Mouse (Mus musculus) stomach, postnatal 0 days (tissue): ENCODE measurements around the gene Fchsd2.

Source experiments
- CTCF ChIP-seq: IDR thresholded peaks from 2 replicates; pipeline ENCODE4 v1.5.1; 2016; ENCODE audit warnings: antibody characterized with exemption, low read depth, mild to moderate bottlenecking, moderate library complexity
- EP300 ChIP-seq: optimal IDR thresholded peaks from 2 replicates; pipeline ENCODE3; 2016; ENCODE audit warnings: antibody characterized with exemption

DNA sequence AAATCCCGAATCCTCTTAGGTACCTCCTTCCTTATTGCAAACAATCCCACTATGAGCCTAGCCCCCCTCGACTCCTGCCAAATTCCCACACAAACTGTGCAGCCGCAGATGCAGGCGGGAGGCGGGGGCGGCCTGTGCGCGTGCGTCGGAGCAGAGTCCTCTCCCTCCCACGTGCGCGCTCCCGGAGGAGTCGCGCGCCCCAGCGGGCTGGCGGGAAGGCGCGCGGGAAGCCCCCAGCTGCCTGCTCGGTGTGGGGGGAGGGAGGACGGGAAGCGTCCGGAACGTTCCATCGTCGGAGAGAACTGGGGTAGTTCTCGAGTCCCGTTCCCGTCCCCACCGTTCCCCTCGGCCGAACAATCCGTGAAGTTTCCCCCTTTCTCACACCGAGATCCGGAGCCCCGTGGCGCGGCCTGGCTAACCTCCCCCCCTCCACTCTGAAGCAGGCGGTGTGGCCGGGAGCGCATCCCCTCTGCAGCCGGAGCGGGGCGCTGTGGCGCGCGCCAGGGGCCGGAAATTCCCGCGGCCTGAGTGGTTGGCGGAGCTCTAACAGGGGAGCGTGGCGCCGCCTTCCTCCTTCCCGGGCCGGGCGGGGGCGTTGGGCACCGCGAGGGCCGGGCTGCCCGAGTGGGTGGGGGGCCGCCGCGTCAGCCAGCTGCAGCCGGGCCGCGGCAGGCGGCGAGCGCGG, 15.4 kb downstream of the Fchsd2 start:
- TF ChIP-seq EP300 (no peak), CTCF (peak; percentile 87)
